Mouse (Mus musculus): ENCODE data around the gene Ocrl. TPM values are rescaled to one million over a fixed set of nuclear protein-coding genes. Genes with fewer than 3 reads are reported as not detected.

Ocrl gene
- polyA plus RNA-seq, 1 experiment from 2014 or later: 2.6 TPM

DNA sequence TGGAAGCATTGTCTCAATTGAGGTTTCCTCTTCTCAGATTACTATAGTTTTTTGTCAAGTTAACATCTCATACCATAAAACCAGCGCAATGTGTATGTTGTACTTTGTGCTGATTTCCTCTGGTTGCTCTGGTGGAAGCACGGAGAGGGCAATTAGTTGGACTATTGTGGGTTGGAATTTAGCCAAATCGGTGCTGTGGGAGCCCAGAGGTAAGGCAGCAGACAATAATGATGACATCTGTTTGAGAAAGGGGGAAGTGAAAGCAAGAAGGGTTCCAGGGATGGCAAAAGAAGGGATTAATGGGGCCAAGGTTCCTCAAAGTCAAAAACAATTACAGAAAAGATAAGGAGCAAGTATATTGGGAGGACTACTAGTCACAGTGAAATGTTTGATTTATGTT lies 15.8 kb downstream of the Ocrl start:
- Histone ChIP-seq H3K4me3 (replicated peaks) (no peak overlapping the region), H3K4me1 (replicated peaks) (no peaks in the 10 kb centered on the region), H3K36me3 (replicated peaks) (0 out of 2 replicates have a peak, but pooled peaks cover 5% of the 10 kb centered on the region), H3K9ac (no peak overlapping the region), H3K4me2 (no peak overlapping the region), H3K27ac (replicated peaks) (no peak overlapping the region), H3K27me3 (no peaks in the 10 kb centered on the region), H3K9me3 (replicated peaks) (no peaks in the 10 kb centered on the region)
- ATAC-seq (ENCODE audit: insufficient read depth): no peak
- whole genome bisulfite sequencing (ENCODE audit: insufficient replicate concordance): 40% methylated on average over 3 of the region's 3 CpGs

- Histone ChIP-seq H3K27ac (replicated peaks) (no peak overlapping the region), H3K27me3 (no peaks in the 10 kb centered on the region), H3K9ac (no peak overlapping the region), H3K36me3 (replicated peaks) (0 out of 2 replicates have a peak, but pooled peaks cover 8% of the 10 kb centered on the region), H3K4me2 (no peak overlapping the region), H3K4me1 (replicated peaks) (no peaks in the 10 kb centered on the region), H3K9me3 (replicated peaks) (no peaks in the 10 kb centered on the region), H3K4me3 (replicated peaks) (no peak overlapping the region)
- WGBS (ENCODE audit: insufficient replicate concordance): 57% methylated on average over 3 of the region's 3 CpGs
- ATAC-seq (ENCODE audit: insufficient read depth): no peak
These were observed 18.3 kb downstream of the Ocrl start for GRCm38 (mm10) chrX:47930449-47930848.

DNA sequence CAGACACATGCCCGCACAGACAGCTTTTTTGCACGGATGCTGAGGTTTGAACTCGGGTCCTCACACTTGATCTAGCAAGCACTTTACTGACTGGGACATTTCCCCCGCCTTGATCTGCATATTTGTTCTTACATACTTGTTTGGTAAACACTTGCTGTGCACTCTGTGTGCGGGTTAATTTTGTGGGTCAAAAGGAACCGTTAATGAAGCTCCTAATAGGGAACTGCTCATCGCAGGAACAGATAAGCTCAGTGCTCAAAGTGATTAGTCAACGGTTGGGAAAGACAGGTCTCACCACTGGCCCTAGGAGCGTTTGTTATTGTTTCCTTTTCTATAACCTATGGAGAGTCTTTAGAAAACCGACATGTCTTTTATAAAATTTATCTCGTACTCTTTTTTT lies 22.2 kb downstream of the Ocrl start:
- Histone ChIP-seq H3K4me3 (replicated peaks) (no peak overlapping the region), H3K27ac (replicated peaks) (no peak overlapping the region), H3K9ac (no peak overlapping the region), H3K4me1 (replicated peaks) (no peaks in the 10 kb centered on the region), H3K36me3 (replicated peaks) (0 out of 2 replicates have a peak, but pooled peaks cover 8% of the 10 kb centered on the region), H3K4me2 (no peak overlapping the region), H3K9me3 (replicated peaks) (no peaks in the 10 kb centered on the region), H3K27me3 (no peaks in the 10 kb centered on the region)
- WGBS (ENCODE audit: insufficient replicate concordance): 54% methylated on average over 11 of the region's 11 CpGs
- ATAC-seq (ENCODE audit: insufficient read depth): no peak

GRCm38 (mm10) chrX:47936885-47937284 lies 24.7 kb downstream of the Ocrl start:
- H3K27me3 ChIP-seq: no peaks in the 10 kb centered on the region
- no peak for ATAC-seq (ENCODE audit: insufficient read depth)
- no peaks in the 10 kb centered on the region for H3K4me1 ChIP-seq (replicated peaks)
- H3K9me3 ChIP-seq (replicated peaks): no peaks in the 10 kb centered on the region
- H3K4me3 ChIP-seq (replicated peaks): no peak overlapping the region
- H3K36me3 ChIP-seq (replicated peaks): 0 out of 2 replicates have a peak, but pooled peaks cover 2% of the 10 kb centered on the region
- H3K27ac ChIP-seq (replicated peaks): no peak overlapping the region
- 66% methylated on average over 5 of the region's 5 CpGs for WGBS (ENCODE audit: insufficient replicate concordance)
- no peak overlapping the region for H3K4me2 ChIP-seq
- no peak overlapping the region for H3K9ac ChIP-seq

DNA sequence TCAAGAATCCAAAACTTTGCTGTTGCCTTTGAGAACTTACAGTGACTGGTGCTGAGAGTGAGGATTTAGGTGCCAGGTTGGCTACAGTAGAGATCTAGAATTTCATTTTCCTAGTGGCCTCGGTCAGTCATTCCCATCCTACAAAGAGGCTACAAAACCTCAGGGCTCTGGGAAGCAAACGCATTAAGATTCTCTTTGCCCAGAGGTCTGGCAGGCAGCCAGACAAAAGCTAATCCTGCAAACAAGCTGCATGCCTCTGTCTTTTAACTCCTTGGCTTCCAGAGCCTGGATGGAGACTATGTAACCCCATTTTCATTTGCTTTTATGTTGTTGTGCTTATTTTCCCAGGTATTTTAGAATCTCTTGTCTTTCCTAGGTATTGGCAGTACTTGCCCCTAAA lies 25.6 kb downstream of the Ocrl start:
- Histone ChIP-seq H3K4me3 (replicated peaks) (no peak overlapping the region), H3K4me2 (no peak overlapping the region), H3K4me1 (replicated peaks) (no peaks in the 10 kb centered on the region), H3K27ac (replicated peaks) (no peak overlapping the region), H3K9me3 (replicated peaks) (no peaks in the 10 kb centered on the region), H3K9ac (no peak overlapping the region), H3K27me3 (no peaks in the 10 kb centered on the region), H3K36me3 (replicated peaks) (0 out of 2 replicates have a peak, but pooled peaks cover 2% of the 10 kb centered on the region)
- ATAC-seq (ENCODE audit: insufficient read depth): no peak
- WGBS (ENCODE audit: insufficient replicate concordance): 46% methylated on average over 2 of the region's 2 CpGs

- Histone ChIP-seq H3K27ac (replicated peaks) (no peak overlapping the region), H3K4me3 (replicated peaks) (no peak overlapping the region), H3K36me3 (replicated peaks) (no peaks in the 10 kb centered on the region), H3K4me1 (replicated peaks) (no peaks in the 10 kb centered on the region), H3K4me2 (no peak overlapping the region), H3K9ac (no peak overlapping the region), H3K9me3 (replicated peaks) (no peaks in the 10 kb centered on the region), H3K27me3 (no peaks in the 10 kb centered on the region)
- no peak for ATAC-seq (ENCODE audit: insufficient read depth)
- WGBS (ENCODE audit: insufficient replicate concordance): 63% methylated on average over 3 of the region's 3 CpGs
These were observed 37.5 kb downstream of the Ocrl start for GRCm38 (mm10) chrX:47949729-47950128.

GRCm38 (mm10) chrX:47962579-47962978 lies 50.4 kb downstream of the Ocrl start:
- H3K27ac ChIP-seq (replicated peaks): no peak overlapping the region
- H3K4me2 ChIP-seq: no peak overlapping the region
- no peaks in the 10 kb centered on the region for H3K4me1 ChIP-seq (replicated peaks)
- no peaks in the 10 kb centered on the region for H3K27me3 ChIP-seq
- no peak for ATAC-seq (ENCODE audit: insufficient read depth)
- no peak overlapping the region for H3K9ac ChIP-seq
- no peaks in the 10 kb centered on the region for H3K36me3 ChIP-seq (replicated peaks)
- H3K4me3 ChIP-seq (replicated peaks): no peak overlapping the region
- H3K9me3 ChIP-seq (replicated peaks): no peaks in the 10 kb centered on the region
- WGBS (ENCODE audit: insufficient replicate concordance): 69% methylated on average over 3 of the region's 3 CpGs

GRCm38 (mm10) chrX:47970371-47970770 lies 58.2 kb downstream of the Ocrl start:
- no peaks in the 10 kb centered on the region for H3K4me1 ChIP-seq (replicated peaks)
- no peaks in the 10 kb centered on the region for H3K27me3 ChIP-seq
- WGBS (ENCODE audit: insufficient replicate concordance): 78% methylated on average over 4 of the region's 4 CpGs
- H3K4me2 ChIP-seq: no peak overlapping the region
- no peak for ATAC-seq (ENCODE audit: insufficient read depth)
- no peaks in the 10 kb centered on the region for H3K9me3 ChIP-seq (replicated peaks)
- no peaks in the 10 kb centered on the region for H3K36me3 ChIP-seq (replicated peaks)
- H3K9ac ChIP-seq: no peak overlapping the region
- no peak overlapping the region for H3K27ac ChIP-seq (replicated peaks)
- H3K4me3 ChIP-seq (replicated peaks): no peak overlapping the region

- Histone ChIP-seq H3K9me3 (replicated peaks) (no peaks in the 10 kb centered on the region), H3K27me3 (no peaks in the 10 kb centered on the region), H3K36me3 (replicated peaks) (no peaks in the 10 kb centered on the region), H3K4me1 (replicated peaks) (no peaks in the 10 kb centered on the region), H3K4me3 (replicated peaks) (no peak overlapping the region), H3K27ac (replicated peaks) (no peak overlapping the region), H3K9ac (no peak overlapping the region), H3K4me2 (no peak overlapping the region)
- ATAC-seq (ENCODE audit: insufficient read depth): no peak
- 65% methylated on average over 3 of the region's 3 CpGs for WGBS (ENCODE audit: insufficient replicate concordance)
These were observed 58.7 kb downstream of the Ocrl start for GRCm38 (mm10) chrX:47970864-47971263.

DNA sequence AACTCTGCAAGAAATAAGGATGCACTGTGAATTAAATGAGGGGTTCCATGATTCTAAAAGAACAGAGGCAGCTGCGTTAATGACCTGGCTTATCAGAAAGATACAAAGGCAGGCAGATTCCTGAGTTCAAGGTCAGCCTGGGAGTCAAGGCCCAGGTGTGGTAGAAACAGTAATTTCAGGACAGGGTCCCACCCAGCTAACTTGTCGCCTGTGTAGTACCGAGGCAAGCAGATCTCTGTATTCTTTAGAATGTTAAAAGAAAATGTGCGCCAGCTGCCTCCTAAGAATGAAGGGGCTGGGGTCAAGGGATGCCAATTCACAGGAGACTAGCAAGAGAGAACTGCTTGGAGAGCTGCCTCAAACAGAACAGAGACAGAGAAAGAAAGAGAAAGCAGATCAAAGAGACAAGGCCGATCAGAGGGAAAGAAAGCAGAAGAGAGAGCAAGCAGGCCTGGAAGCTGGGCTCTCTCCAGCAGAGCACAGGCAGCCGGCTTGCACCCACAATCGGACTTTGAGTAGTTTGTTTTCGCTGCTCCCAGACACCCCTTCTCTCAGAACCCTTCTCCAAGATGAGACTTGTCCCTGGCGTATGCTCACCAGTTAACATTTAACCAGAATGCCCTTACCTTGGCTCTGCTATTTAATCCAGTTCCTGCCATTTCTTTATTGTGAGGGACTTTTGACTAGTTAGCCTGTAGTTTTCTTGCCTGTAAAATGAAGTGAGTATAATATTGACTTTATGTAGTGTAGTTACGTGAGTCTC lies 59.4 kb downstream of the Ocrl start:
- H3K27me3 ChIP-seq: no peaks in the 10 kb centered on the region
- H3K9ac ChIP-seq: no peak overlapping the region
- no peak overlapping the region for H3K4me2 ChIP-seq
- no peak overlapping the region for H3K27ac ChIP-seq (replicated peaks)
- no peak overlapping the region for H3K4me3 ChIP-seq (replicated peaks)
- 51% methylated on average over 10 of the region's 10 CpGs for WGBS (ENCODE audit: insufficient replicate concordance)
- H3K36me3 ChIP-seq (replicated peaks): no peaks in the 10 kb centered on the region
- H3K9me3 ChIP-seq (replicated peaks): no peaks in the 10 kb centered on the region
- no peak for ATAC-seq (ENCODE audit: insufficient read depth)
- H3K4me1 ChIP-seq (replicated peaks): no peaks in the 10 kb centered on the region

DNA sequence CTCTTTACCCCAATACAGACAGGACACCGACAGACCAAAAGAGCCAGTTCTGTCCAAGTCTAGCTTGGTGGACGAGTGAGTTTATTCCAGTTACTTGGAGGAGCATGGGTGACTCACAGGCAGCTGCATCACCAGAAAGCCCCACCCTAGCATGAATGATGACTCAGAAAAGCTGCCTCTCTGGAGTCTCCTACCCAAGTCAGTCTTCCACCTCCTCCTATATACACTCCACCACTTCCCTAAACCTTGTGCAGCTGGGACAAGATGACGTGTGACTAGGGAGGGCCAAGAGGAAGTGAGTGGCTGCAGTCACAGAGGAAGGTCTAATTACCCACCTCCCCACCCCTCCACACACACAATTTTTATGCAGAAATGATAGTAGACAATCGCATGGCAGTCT lies 64.4 kb downstream of the Ocrl start:
- H3K27ac ChIP-seq (replicated peaks): no peak overlapping the region
- no peaks in the 10 kb centered on the region for H3K36me3 ChIP-seq (replicated peaks)
- no peak for ATAC-seq (ENCODE audit: insufficient read depth)
- H3K27me3 ChIP-seq: no peaks in the 10 kb centered on the region
- no peaks in the 10 kb centered on the region for H3K4me1 ChIP-seq (replicated peaks)
- no peak overlapping the region for H3K4me2 ChIP-seq
- WGBS (ENCODE audit: insufficient replicate concordance): 38% methylated on average over 4 of the region's 4 CpGs
- no peaks in the 10 kb centered on the region for H3K9me3 ChIP-seq (replicated peaks)
- no peak overlapping the region for H3K9ac ChIP-seq
- no peak overlapping the region for H3K4me3 ChIP-seq (replicated peaks)

DNA sequence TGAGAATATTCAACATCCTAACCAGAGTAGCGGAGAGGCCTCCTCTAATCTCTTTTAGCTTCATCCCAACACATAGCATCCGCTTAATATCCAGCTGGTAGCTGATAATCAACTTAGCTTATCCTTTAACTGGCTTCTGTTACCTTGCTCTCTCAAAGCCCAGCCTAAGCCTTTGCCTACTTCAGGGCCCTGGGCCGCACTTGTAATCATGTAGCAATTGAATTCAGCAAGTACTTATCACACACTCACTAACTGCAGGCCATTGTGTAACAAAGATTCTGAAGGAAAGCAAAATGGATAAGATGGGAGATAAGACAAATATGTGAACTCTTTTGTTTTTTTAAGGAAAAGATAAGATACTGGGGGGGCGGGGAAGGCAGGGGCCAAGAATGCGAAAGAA lies 64.9 kb downstream of the Ocrl start:
- Histone ChIP-seq H3K4me3 (replicated peaks) (no peak overlapping the region), H3K27me3 (no peaks in the 10 kb centered on the region), H3K9ac (no peak overlapping the region), H3K36me3 (replicated peaks) (no peaks in the 10 kb centered on the region), H3K27ac (replicated peaks) (no peak overlapping the region), H3K4me1 (replicated peaks) (no peaks in the 10 kb centered on the region), H3K9me3 (replicated peaks) (no peaks in the 10 kb centered on the region), H3K4me2 (no peak overlapping the region)
- no peak for ATAC-seq (ENCODE audit: insufficient read depth)
- WGBS (ENCODE audit: insufficient replicate concordance): 54% methylated on average over 5 of the region's 5 CpGs

Data from liver, embryonic 15.5 days (tissue).